Mouse (Mus musculus): ENCODE results near the gene Cox10.

Cox10 gene

GRCm38 (mm10) chr11:64044024-64044423, 35.2 kb downstream of the Cox10 start:
- no peak for DNase-seq

- DNase-seq = no peak
Measured at GRCm38 (mm10) chr11:64041281-64041680, 38.0 kb downstream of the Cox10 start.

- no peak for DNase-seq
Measured at GRCm38 (mm10) chr11:64039600-64039999, 39.7 kb downstream of the Cox10 start.

- no peak for DNase-seq
Measured at GRCm38 (mm10) chr11:64037471-64038125, 41.7 kb downstream of the Cox10 start.

- no peak for DNase-seq
Measured at GRCm38 (mm10) chr11:64036306-64036705, 43.0 kb downstream of the Cox10 start.

- DNase-seq = no peak
Measured at GRCm38 (mm10) chr11:64035709-64036108, 43.6 kb downstream of the Cox10 start.

GRCm38 (mm10) chr11:64034686-64035085, 44.6 kb downstream of the Cox10 start:
- DNase-seq = no peak

GRCm38 (mm10) chr11:64027423-64027822, 51.8 kb downstream of the Cox10 start:
- DNase-seq = no peak

GRCm38 (mm10) chr11:64025843-64026242, 53.4 kb downstream of the Cox10 start:
- DNase-seq = no peak

- no peak for DNase-seq
Measured at GRCm38 (mm10) chr11:64024575-64024974, 54.7 kb downstream of the Cox10 start.

GRCm38 (mm10) chr11:64023380-64023981, 55.8 kb downstream of the Cox10 start:
- DNase-seq = no peak

- no peak for DNase-seq
Measured at GRCm38 (mm10) chr11:64022403-64023047, 56.7 kb downstream of the Cox10 start.

GRCm38 (mm10) chr11:64019235-64019634, 60.0 kb downstream of the Cox10 start:
- DNase-seq = no peak

GRCm38 (mm10) chr11:64018165-64018564, 61.1 kb downstream of the Cox10 start:
- no peak for DNase-seq

- DNase-seq = no peak
Measured at GRCm38 (mm10) chr11:64015309-64015708, 64.0 kb downstream of the Cox10 start.

GRCm38 (mm10) chr11:64010724-64011496, 68.4 kb downstream of the Cox10 start:
- DNase-seq = peak in 1 of 2 experiments; percentile 25

- DNase-seq = no peak
Measured at GRCm38 (mm10) chr11:64004152-64004551, 75.1 kb downstream of the Cox10 start.

- no peak for DNase-seq
Measured at GRCm38 (mm10) chr11:64003484-64003883, 75.8 kb downstream of the Cox10 start.

GRCm38 (mm10) chr11:64002629-64003028, 76.6 kb downstream of the Cox10 start:
- no peak for DNase-seq

GRCm38 (mm10) chr11:64001111-64001510, 78.2 kb downstream of the Cox10 start:
- DNase-seq = no peak

GRCm38 (mm10) chr11:64000200-64000794, 79.0 kb downstream of the Cox10 start:
- DNase-seq = no peak

GRCm38 (mm10) chr11:63999431-63999830, 79.8 kb downstream of the Cox10 start:
- DNase-seq = no peak

GRCm38 (mm10) chr11:63991958-63992357, 87.3 kb downstream of the Cox10 start:
- DNase-seq = no peak

Data from kidney, postnatal 4 days (tissue).